Mouse (Mus musculus): ENCODE measurements around the gene Ifitm5.

Ifitm5 gene

DNA sequence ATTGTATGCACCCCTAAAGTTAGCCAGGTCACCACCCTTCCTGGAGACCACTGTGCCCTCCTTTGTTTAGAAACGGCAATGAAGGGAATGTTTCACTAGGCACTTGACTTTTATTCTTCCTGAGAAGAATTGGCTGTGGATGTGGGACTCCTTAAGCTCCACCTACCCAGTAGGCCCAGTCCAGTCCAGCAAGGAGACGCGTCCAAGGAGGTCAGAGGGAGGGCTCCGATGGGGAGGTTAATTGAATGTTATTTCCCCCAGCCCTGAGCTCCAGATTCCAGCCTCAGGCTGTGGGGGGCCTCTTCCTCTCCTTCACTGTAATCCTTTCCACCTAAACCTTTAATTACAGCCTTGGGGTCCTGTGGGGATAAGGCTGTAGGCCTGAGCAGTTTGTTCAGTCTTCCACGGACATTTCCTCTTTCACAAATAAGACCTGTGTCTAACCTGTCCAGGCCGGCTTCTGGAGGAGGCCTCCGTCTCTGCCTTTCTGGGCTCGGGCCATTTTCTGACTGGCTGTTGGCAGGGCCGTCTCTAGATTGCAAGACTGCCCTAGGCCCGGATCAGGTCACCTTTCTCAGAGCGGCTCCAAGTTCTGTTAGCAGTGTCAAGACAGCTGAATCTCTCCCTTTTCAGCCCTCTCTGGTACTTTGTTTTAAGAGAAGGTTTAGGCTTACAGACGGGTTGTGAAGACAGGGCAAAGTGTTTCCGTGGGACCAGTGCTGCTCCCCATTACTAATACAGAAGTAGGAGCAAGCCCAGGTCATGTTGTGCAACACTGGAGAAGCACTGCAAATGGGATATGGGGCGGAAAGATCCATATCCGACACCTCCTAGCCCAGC is 47.8 kb downstream of the Ifitm5 start:
- DNase-seq (ENCODE audit: low spot score in 2 of 2) = no peak

DNA sequence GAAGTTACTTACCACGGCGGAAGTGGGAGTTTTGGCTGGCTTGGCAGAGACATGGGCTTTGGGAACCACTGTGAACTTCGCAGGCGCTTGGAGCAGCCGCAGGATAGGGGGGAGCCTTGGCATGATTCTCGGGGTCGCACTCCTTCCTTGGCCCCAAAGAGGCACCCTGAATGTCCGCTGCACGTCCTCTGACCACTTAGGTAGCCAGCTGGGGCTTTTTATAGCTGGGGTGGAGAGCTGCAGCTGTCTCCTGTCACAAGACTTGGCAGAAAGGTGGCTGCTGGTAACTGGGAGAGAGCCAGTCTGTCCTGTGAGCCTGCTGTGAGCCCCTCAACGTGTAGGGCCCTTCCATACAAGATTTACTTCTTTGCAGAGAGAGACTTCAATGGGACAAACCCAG is 49.9 kb downstream of the Ifitm5 start, which contains the start of gene Cox8b:
Cox8b (minus strand) TSS at position 227 of the 400 bp plus-strand sequence.
- DNase-seq (ENCODE audit: low spot score in 2 of 2) = no peak

DNA sequence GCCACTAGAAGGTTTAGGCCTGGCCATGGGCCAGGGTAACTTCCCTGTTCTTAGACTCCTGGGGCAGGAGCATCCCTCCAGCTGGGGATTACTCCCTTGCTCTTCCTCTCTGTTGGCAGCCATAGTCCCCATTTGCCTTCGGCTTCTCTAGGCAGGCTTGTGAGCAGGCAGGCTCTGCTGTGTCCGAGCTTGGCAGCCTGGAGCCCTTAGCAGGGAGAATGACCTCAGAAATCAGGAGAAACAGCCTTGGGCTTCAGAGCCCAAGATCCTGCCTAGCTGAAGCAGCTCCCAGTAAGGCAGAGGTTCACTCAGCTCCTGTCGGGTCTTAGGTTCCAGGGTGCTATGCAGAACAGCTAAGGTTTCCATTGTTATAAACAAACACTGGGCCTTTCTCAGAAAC is 51.0 kb downstream of the Ifitm5 start:
- no peak for DNase-seq (ENCODE audit: low spot score in 2 of 2)

All from right cerebral cortex, adult 2 months (tissue).